32 mouse cellular contexts compared by ENCODE assay signal in genomic region chr13:113205346-113205745, GRCm38 (mm10). TPM values are rescaled to one million over a fixed set of nuclear protein-coding genes. Genes with fewer than 3 reads are reported as not detected.
DNase-seq lines count a peak whose midpoint lies in the region; ATAC-seq lines count a peak whose summit lies in the region.
"Had no signal": no experiment of that assay in that cellular context is flagged by ENCODE, and none has a peak within 500 bp of the region (broad histone marks: within the 10 kb centered on the region; RNA-seq: fewer than 3 reads in every experiment).

No protein-coding gene starts in this region.

- no peak overlapping the region for H3K4me2 ChIP-seq in kidney, embryonic 14.5 days (replicated peaks; ENCODE audit: low read depth, low read length)
- H3K4me2 ChIP-seq in kidney, embryonic 16.5 days (replicated peaks; ENCODE audit: low read depth, low read length), result no peak overlapping the region
- H3K4me2 ChIP-seq: forebrain, embryonic 13.5 days; heart, embryonic 11.5 days; hindbrain, embryonic 12.5 days; hindbrain, embryonic 15.5 days had no signal

- 0 out of 2 replicates have a peak, but pooled peaks cover 5% of the 10 kb centered on the region for H3K4me1 ChIP-seq in kidney, embryonic 14.5 days (ENCODE audit: control insufficient read depth, insufficient read depth, low read length)
- no peaks in the 10 kb centered on the region for H3K4me1 ChIP-seq in kidney, embryonic 16.5 days (ENCODE audit: insufficient read depth, low read length)
- H3K4me1 ChIP-seq: forebrain, embryonic 13.5 days had no signal

- no peak overlapping the region for H3K9ac ChIP-seq in kidney, embryonic 14.5 days (ENCODE audit: low read depth, low read length)
- no peak overlapping the region for H3K9ac ChIP-seq in kidney, embryonic 16.5 days (replicated peaks; ENCODE audit: low read length)
- H3K9ac ChIP-seq: forebrain, embryonic 13.5 days; hindbrain, embryonic 12.5 days; hindbrain, embryonic 15.5 days had no signal

- H3K36me3 ChIP-seq in kidney, embryonic 14.5 days (ENCODE audit: control insufficient read depth, insufficient read depth, low read length), result no peaks in the 10 kb centered on the region
- no peaks in the 10 kb centered on the region for H3K36me3 ChIP-seq in kidney, embryonic 16.5 days (ENCODE audit: insufficient read depth, low read length)
- H3K36me3 ChIP-seq: forebrain, embryonic 10.5 days; G1E; hindbrain, embryonic 12.5 days; hindbrain, embryonic 15.5 days had no signal

- H3K9me3 ChIP-seq in kidney, embryonic 14.5 days (ENCODE audit: control insufficient read depth, low read length), result no peaks in the 10 kb centered on the region
- H3K9me3 ChIP-seq in kidney, embryonic 16.5 days (ENCODE audit: low read length), result no peaks in the 10 kb centered on the region
- H3K9me3 ChIP-seq: forebrain, embryonic 10.5 days; forebrain, embryonic 13.5 days; G1E; hindbrain, embryonic 12.5 days; hindbrain, embryonic 15.5 days had no signal

- H3K27ac ChIP-seq in kidney, embryonic 14.5 days (ENCODE audit: low read depth, low read length), result no peak overlapping the region
- no peak overlapping the region for H3K27ac ChIP-seq in kidney, embryonic 16.5 days (ENCODE audit: low read length)
- H3K27ac ChIP-seq: forebrain, embryonic 10.5 days; forebrain, embryonic 13.5 days; gastrocnemius, adult 2 months; heart, adult 2 months; hindbrain, embryonic 12.5 days; hindbrain, embryonic 15.5 days had no signal

- ATAC-seq in kidney, embryonic 14.5 days (ENCODE audit: low FRiP score, low TSS enrichment), result no peak
- no peak for ATAC-seq in kidney, embryonic 16.5 days (ENCODE audit: low FRiP score, low TSS enrichment)
- ATAC-seq: forebrain, embryonic 13.5 days; forebrain, embryonic 16.5 days; Patski had no signal

- peak; percentile 15 for DNase-seq in kidney, adult 11 months
- peak; percentile 85 for DNase-seq in kidney, adult 9 months
- peak; percentile 36 for DNase-seq in kidney, postnatal 14 days
- no peak for DNase-seq in gastrocnemius, adult 18-20 months (ENCODE audit: low spot score)
- DNase-seq in neural tube, embryonic 10.5 days (ENCODE audit: extremely low spot score, low spot score), result no peak
- DNase-seq: adrenal gland, postnatal 10 days; adrenal gland, postnatal 36 days; B cell, adult 2 months; cerebellum, adult 18-20 months; cerebellum, adult 9-10 months; cerebellum, postnatal 14 days; gastrocnemius, adult 2 months; gastrocnemius, postnatal 25 days; heart, adult 2 months had no signal

- WGBS in kidney, embryonic 14.5 days, result 68% methylated on average over 5 of the region's 5 CpGs
- 59% methylated on average over 5 of the region's 5 CpGs for WGBS in kidney, embryonic 16.5 days

- H3K4me3 ChIP-seq in kidney, embryonic 14.5 days (ENCODE audit: low read length), result no peak overlapping the region
- H3K4me3 ChIP-seq in kidney, embryonic 16.5 days (ENCODE audit: low read length), result no peak overlapping the region
- H3K4me3 ChIP-seq: forebrain, embryonic 10.5 days; forebrain, embryonic 13.5 days; gastrocnemius, adult 2 months; heart, adult 2 months; hindbrain, embryonic 12.5 days; hindbrain, embryonic 15.5 days had no signal

- peaks cover 6% of the 10 kb centered on the region; the same call in 1 of the 2 replicates for H3K27me3 ChIP-seq in kidney, embryonic 14.5 days (ENCODE audit: control insufficient read depth, insufficient read depth, low read length)
- peaks cover 8% of the 10 kb centered on the region for H3K27me3 ChIP-seq in kidney, embryonic 16.5 days (ENCODE audit: insufficient read depth, low read length)
- H3K27me3 ChIP-seq: CH12.LX, Patski had no signal

RNA-seq across cellular contexts. Expression of gene Esm1, which starts 4.1 kb away (rescaled TPM):
- 3.9 and 5.9 TPM in 2 replicates for polyA plus RNA-seq in kidney, embryonic 14.5 days (2014; fragmentation: Nextera tagmentation; extraction: Ambion mirVana)
- polyA plus RNA-seq in kidney, embryonic 16.5 days (2015; fragmentation: Nextera tagmentation; extraction: Ambion mirVana), result 8.0 and 9.5 TPM in 2 replicates
- total RNA-seq in gastrocnemius, adult 18-20 months (2021), result under 1 TPM; 0.11 to 0.40 TPM
- total RNA-seq: G1E had no signal
- polyA plus RNA-seq: G1E, Patski had no signal

RNA-seq across cellular contexts. Expression of gene Gzmk, which starts 20.4 kb away (rescaled TPM):
- not detected in 2 replicates for polyA plus RNA-seq in kidney, embryonic 14.5 days (2014; fragmentation: Nextera tagmentation; extraction: Ambion mirVana)
- polyA plus RNA-seq in kidney, embryonic 16.5 days (2015; fragmentation: Nextera tagmentation; extraction: Ambion mirVana), result not detected in 2 replicates
- not detected for total RNA-seq in gastrocnemius, adult 18-20 months (2021)
- total RNA-seq: adrenal gland, postnatal 10 days; adrenal gland, postnatal 36 days; CH12.LX; G1E; gastrocnemius, adult 2 months; gastrocnemius, postnatal 25 days; heart, adult 2 months; heart, postnatal 25 days; hematopoietic stem cell, adult 5-6 weeks had no signal
- polyA plus RNA-seq: embryonic facial prominence, embryonic 11.5 days; embryonic facial prominence, embryonic 14.5 days; forebrain, embryonic 10.5 days; forebrain, embryonic 13.5 days; G1E; gonadal fat pad, adult 2 months; heart, adult 2 months; heart, embryonic 11.5 days; heart, embryonic 14.5 days; heart, postnatal 0 days; hindbrain, embryonic 12.5 days; Patski had no signal

Comparison
In these comparisons a context has a peak if more than half of its experiments do, and no peak if none do; other contexts are left out.
1. DNase-seq: peak in kidney, adult 11 months (single experiment), kidney, adult 9 months (single experiment) and kidney, postnatal 14 days (single experiment); none in gastrocnemius, adult 18-20 months (single experiment) and neural tube, embryonic 10.5 days (single experiment).